Mouse (Mus musculus) hindbrain, embryonic 10.5 days (tissue): ENCODE results near the gene Htr1f. TPM values are rescaled to one million over a fixed set of nuclear protein-coding genes. Genes with fewer than 3 reads are reported as not detected.

Experiments used
- DNase-seq: peaks from one replicate; pipeline ENCODE4 v3.0.0-alpha.2; 2017; ENCODE audit warnings: low spot score
- H3K27ac ChIP-seq: fragments of 300-500 bp; sonication (generic); 2 replicates; pipeline ENCODE4 v1.5.1; 2016; ENCODE audit warnings: mild to moderate bottlenecking, moderate library complexity
- H3K27me3 ChIP-seq: fragments of 300-500 bp; sonication (generic); 2 replicates; pipeline ENCODE4 v1.6.1; 2016; ENCODE audit warnings: mild to moderate bottlenecking; ENCODE audit not compliant: poor library complexity, insufficient read depth, severe bottlenecking
- H3K36me3 ChIP-seq: fragments of 300-500 bp; sonication (generic); 2 replicates; pipeline ENCODE4 v1.6.1; 2016; ENCODE audit warnings: mild to moderate bottlenecking, moderate library complexity
- H3K4me1 ChIP-seq: fragments of 300-500 bp; sonication (generic); replicated peaks from 2 replicates; pipeline ENCODE4 v1.6.1; 2016; ENCODE audit warnings: mild to moderate bottlenecking
- H3K4me3 ChIP-seq: fragments of 300-500 bp; sonication (generic); 2 replicates; pipeline ENCODE4 v1.5.1; 2016; ENCODE audit warnings: mild to moderate bottlenecking, moderate library complexity
- H3K9me3 ChIP-seq: fragments of 300-500 bp; sonication (generic); 2 replicates; pipeline ENCODE4 v1.6.1; 2016; ENCODE audit warnings: mild to moderate bottlenecking, moderate library complexity
- WGBS: fragments of 180-500 bp; shearing (Covaris S2); methylation state at CpG from one replicate; pipeline ENCODE4 v1.1.7; 2016; 5-methylcytosine and 5-hydroxymethylcytosine counted together
- polyA plus RNA-seq: library from polyadenylated mRNA; unstranded; fragments of >200 nt; fragmentation: Nextera tagmentation; extraction: Ambion mirVana; gene quantifications from 2 replicates; pipeline ENCODE4 v1.2.1, GENCODE M21; 2016

Gene Htr1f
- polyA plus RNA-seq, 1 experiment from 2014 or later, result 0.05 TPM

DNA sequence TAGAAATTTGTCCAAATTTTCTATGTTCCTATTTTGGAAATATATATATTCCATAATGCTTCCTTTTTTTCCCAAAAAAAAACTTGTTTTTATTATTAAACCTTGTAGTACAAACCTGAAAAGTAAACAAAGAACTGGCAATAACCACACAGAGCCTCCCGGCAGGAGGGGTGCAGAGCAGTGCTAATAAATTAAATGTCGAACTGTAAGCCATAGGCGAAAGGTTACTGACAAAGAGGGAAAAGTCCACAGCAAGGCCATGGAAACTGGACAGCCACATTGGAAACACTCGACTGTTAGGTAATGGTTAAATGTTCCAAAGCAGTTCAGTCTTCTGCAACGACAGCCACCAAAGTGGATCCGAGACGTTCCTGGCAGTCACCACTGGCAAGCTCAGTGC is 87.5 kb downstream of the Htr1f start:
- Histone ChIP-seq H3K4me1 (no peaks in the 10 kb centered on the region), H3K27ac (no peak overlapping the region), H3K27me3 (no peaks in the 10 kb centered on the region), H3K9me3 (no peaks in the 10 kb centered on the region), H3K4me3 (no peak overlapping the region), H3K36me3 (no peaks in the 10 kb centered on the region)
- 64% methylated on average over 7 of the region's 7 CpGs for WGBS
- no peak for DNase-seq

GRCm38 (mm10) chr16:65017566-65017965 is 88.1 kb downstream of the Htr1f start:
- Histone ChIP-seq H3K36me3 (no peaks in the 10 kb centered on the region), H3K4me3 (no peak overlapping the region), H3K27me3 (no peaks in the 10 kb centered on the region), H3K4me1 (no peaks in the 10 kb centered on the region), H3K27ac (no peak overlapping the region), H3K9me3 (no peaks in the 10 kb centered on the region)
- WGBS, result 60% methylated on average over 1 of the region's 1 CpGs
- DNase-seq, result peak; percentile 11

DNA sequence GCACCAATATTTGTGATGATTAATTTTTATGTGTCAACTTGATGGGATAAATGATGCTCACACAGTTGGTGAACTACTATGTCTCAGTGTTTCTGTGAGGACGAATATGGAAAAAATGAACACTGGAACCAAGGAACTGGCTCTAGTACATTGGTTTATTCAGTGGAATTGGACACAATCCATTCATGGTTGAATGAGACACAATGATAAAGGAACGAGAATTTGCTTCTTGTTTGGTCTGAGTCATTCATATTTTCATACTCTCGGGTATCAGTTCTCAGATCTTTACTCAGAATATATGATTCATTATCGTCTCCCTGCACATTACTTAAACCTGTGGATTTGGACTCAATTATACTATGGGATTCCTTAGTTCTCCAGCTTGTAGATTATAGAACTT is 90.4 kb downstream of the Htr1f start:
- no peak overlapping the region for H3K4me3 ChIP-seq
- DNase-seq, result no peak
- 90% methylated on average over 4 of the region's 4 CpGs for WGBS
- no peaks in the 10 kb centered on the region for H3K9me3 ChIP-seq
- H3K36me3 ChIP-seq, result no peaks in the 10 kb centered on the region
- H3K27me3 ChIP-seq, result no peaks in the 10 kb centered on the region
- no peaks in the 10 kb centered on the region for H3K4me1 ChIP-seq
- H3K27ac ChIP-seq, result no peak overlapping the region

- Histone ChIP-seq H3K27ac (no peak overlapping the region), H3K36me3 (no peaks in the 10 kb centered on the region), H3K4me3 (no peak overlapping the region), H3K4me1 (no peaks in the 10 kb centered on the region), H3K9me3 (no peaks in the 10 kb centered on the region), H3K27me3 (no peaks in the 10 kb centered on the region)
- 76% methylated on average over 6 of the region's 6 CpGs for WGBS
- no peak for DNase-seq
Observed at GRCm38 (mm10) chr16:65001993-65002821, 103.4 kb downstream of the Htr1f start.

- H3K9me3 ChIP-seq, result no peaks in the 10 kb centered on the region
- H3K4me3 ChIP-seq, result no peak overlapping the region
- H3K27ac ChIP-seq, result no peak overlapping the region
- no peak for DNase-seq
- 75% methylated on average over 3 of the region's 3 CpGs for WGBS
- H3K36me3 ChIP-seq, result no peaks in the 10 kb centered on the region
- no peaks in the 10 kb centered on the region for H3K27me3 ChIP-seq
- no peaks in the 10 kb centered on the region for H3K4me1 ChIP-seq
Observed at GRCm38 (mm10) chr16:64989279-64989800, 116.3 kb downstream of the Htr1f start.

GRCm38 (mm10) chr16:64987564-64987963 is 118.1 kb downstream of the Htr1f start:
- H3K27ac ChIP-seq, result no peak overlapping the region
- no peaks in the 10 kb centered on the region for H3K36me3 ChIP-seq
- WGBS, result 90% methylated on average over 6 of the region's 6 CpGs
- no peak overlapping the region for H3K4me3 ChIP-seq
- H3K27me3 ChIP-seq, result no peaks in the 10 kb centered on the region
- H3K4me1 ChIP-seq, result no peaks in the 10 kb centered on the region
- no peak for DNase-seq
- H3K9me3 ChIP-seq, result no peaks in the 10 kb centered on the region

DNA sequence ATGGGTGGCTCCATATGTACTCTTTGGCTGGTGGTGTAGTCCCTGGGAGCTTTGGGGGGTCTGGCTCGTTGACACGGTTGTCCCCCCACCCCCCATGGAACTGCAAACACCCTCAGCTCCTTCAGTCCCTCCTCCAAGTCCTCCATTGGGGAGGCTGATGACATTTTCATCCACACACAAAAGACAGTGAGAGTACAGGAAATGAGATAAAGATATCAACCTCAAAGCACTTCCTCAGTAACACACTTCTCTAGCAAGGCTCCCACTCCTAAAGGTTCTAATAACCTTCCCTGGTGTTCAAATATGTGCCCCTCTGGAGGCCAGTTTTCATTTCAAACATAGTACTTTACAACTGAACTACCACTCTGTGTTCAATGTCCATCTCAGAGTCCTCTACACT is 118.6 kb downstream of the Htr1f start:
- Histone ChIP-seq H3K4me3 (no peak overlapping the region), H3K36me3 (no peaks in the 10 kb centered on the region), H3K27me3 (no peaks in the 10 kb centered on the region), H3K27ac (no peak overlapping the region), H3K9me3 (no peaks in the 10 kb centered on the region), H3K4me1 (no peaks in the 10 kb centered on the region)
- no peak for DNase-seq
- 80% methylated on average over 2 of the region's 2 CpGs for WGBS

DNA sequence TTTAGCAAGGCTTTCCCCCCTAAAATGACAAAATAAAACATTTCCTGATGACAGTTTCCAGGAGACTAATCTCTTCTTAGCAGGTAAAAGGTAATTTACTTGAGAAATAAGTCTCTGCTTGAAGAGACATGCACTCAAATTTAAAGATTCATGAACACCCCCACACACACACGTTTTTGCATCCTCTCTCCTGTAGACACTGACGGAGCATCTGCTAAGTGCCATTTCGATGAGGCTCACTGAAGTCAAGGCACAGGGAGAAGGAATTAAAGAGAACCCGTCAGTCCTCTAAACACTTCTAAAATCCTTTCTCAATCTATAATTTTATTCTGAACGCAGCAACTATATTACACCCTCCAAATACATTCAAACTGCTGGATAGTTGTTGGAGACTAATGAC is 131.0 kb downstream of the Htr1f start:
- Histone ChIP-seq H3K27me3 (no peaks in the 10 kb centered on the region), H3K9me3 (no peaks in the 10 kb centered on the region), H3K27ac (no peak overlapping the region), H3K36me3 (no peaks in the 10 kb centered on the region), H3K4me1 (no peaks in the 10 kb centered on the region), H3K4me3 (no peak overlapping the region)
- 84% methylated on average over 5 of the region's 5 CpGs for WGBS
- no peak for DNase-seq

DNA sequence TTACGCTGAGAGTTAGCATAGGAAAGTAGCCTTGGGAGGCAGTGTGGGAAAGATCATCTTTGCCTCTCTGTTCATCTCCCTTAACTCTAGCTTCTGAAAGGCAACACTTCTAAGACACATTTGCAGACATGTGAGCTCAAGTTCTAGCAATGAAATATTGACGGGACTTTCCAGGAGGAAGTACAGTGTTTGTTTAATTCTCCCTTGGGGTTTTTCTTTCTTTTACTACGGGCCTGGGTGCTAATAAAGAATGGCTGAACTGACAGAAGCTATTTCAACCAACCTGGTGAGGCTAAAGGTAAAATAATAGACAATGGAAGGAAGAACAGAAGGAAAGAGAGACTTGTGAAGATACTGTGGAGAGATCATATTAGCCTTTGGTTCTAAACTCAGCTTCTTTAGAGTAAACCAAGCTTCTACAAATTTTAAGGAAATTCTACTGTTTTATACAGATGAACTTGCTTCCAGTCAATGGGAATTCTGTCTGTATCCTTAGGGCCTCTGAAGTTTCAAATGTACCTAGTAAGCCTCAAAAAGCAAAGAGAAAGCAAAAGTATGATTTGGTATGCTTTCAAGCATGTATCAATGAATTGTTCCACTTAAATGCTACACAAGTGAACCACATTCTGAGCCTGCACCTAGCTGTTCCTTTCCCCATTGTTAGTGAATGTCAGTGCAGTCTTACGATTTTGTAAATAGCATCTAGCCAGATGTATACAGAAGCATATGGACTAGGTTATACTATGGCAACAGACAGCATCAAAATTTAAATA is 131.9 kb downstream of the Htr1f start:
- DNase-seq, result no peak
- Histone ChIP-seq H3K36me3 (no peaks in the 10 kb centered on the region), H3K9me3 (no peaks in the 10 kb centered on the region), H3K4me1 (no peaks in the 10 kb centered on the region), H3K4me3 (no peak overlapping the region), H3K27me3 (no peaks in the 10 kb centered on the region), H3K27ac (no peak overlapping the region)
- 81% methylated on average over 4 of the region's 4 CpGs for WGBS

DNA sequence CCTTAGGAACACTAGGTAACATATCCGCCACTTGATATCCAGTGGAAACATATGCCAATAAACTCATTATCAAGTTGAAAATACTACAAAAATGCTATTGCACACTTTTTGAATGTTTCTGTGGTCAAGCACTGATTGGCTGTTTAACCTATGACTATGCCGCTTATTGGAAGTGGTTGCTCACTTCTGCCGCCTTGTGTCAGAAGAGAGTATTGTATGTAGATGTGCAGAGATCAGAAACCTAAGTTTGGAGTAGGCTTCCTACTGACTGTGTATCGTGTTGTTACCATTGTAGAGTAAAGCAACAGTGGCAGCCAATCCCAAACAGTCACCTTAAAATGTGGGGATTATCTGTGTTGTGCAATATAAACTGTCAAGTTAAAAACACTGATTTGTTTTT is 144.0 kb downstream of the Htr1f start:
- Histone ChIP-seq H3K9me3 (no peaks in the 10 kb centered on the region), H3K4me1 (no peaks in the 10 kb centered on the region), H3K27ac (no peak overlapping the region), H3K4me3 (no peak overlapping the region), H3K27me3 (no peaks in the 10 kb centered on the region), H3K36me3 (no peaks in the 10 kb centered on the region)
- WGBS, result 91% methylated on average over 4 of the region's 4 CpGs
- no peak for DNase-seq

GRCm38 (mm10) chr16:64941646-64942195 is 163.9 kb downstream of the Htr1f start:
- H3K4me1 ChIP-seq, result no peaks in the 10 kb centered on the region
- H3K27ac ChIP-seq, result no peak overlapping the region
- H3K4me3 ChIP-seq, result no peak overlapping the region
- H3K9me3 ChIP-seq, result no peaks in the 10 kb centered on the region
- DNase-seq, result no peak
- H3K36me3 ChIP-seq, result no peaks in the 10 kb centered on the region
- WGBS, result 87% methylated on average over 5 of the region's 5 CpGs
- H3K27me3 ChIP-seq, result no peaks in the 10 kb centered on the region

- 93% methylated on average over 1 of the region's 1 CpGs for WGBS
- no peaks in the 10 kb centered on the region for H3K9me3 ChIP-seq
- DNase-seq, result no peak
Observed at GRCm38 (mm10) chr16:64934793-64935192, 170.9 kb downstream of the Htr1f start.

GRCm38 (mm10) chr16:64934011-64934410 is 171.6 kb downstream of the Htr1f start:
- no peak overlapping the region for H3K27ac ChIP-seq
- WGBS, result 72% methylated on average over 1 of the region's 1 CpGs

More at GRCm38 (mm10) chr16:64934793-64935192, 170.9 kb downstream of the Htr1f start:
- Histone ChIP-seq H3K27me3 (no peaks in the 10 kb centered on the region), H3K36me3 (no peaks in the 10 kb centered on the region), H3K4me3 (no peak overlapping the region), H3K4me1 (no peaks in the 10 kb centered on the region), H3K27ac (no peak overlapping the region)

More at GRCm38 (mm10) chr16:64934011-64934410, 171.6 kb downstream of the Htr1f start:
- Histone ChIP-seq H3K4me1 (no peaks in the 10 kb centered on the region), H3K36me3 (no peaks in the 10 kb centered on the region), H3K27me3 (no peaks in the 10 kb centered on the region), H3K9me3 (no peaks in the 10 kb centered on the region), H3K4me3 (no peak overlapping the region)
- no peak for DNase-seq
